Comparison of ENCODE assay signal across 9 mouse cellular contexts in the genomic region with DNA sequence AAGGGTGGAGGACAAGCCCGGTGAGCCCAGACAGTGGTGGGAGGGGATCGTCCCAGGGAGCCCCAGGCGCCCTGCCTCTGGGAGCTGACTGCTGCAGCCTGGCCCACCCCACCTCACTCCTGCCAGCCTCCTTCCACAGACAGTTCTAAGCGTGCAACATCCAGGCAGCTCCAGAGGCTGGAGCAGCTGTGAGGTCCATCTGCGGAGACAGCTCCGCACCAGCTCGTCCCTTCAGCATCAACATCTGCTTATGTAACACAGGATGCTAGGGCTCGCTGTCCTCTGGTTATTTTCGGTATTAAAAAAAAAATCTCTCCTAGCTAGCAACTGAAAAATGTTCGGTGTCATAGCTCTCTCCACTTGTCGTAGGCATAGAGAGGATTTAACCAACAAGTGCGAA. TPM values are rescaled to one million over a fixed set of nuclear protein-coding genes. Genes with fewer than 3 reads are reported as not detected.
DNase-seq lines count a peak whose midpoint lies in the region; ATAC-seq lines count a peak whose summit lies in the region.
"Had no signal": no experiment of that assay in that cellular context is flagged by ENCODE, and none has a peak within 500 bp of the region (broad histone marks: within the 10 kb centered on the region; RNA-seq: fewer than 3 reads in every experiment).

No protein-coding gene starts in this region.

- peaks cover 14% of the 10 kb centered on the region for H3K4me1 ChIP-seq in kidney, embryonic 16.5 days (ENCODE audit: insufficient read depth, low read length)
- peaks cover 4% of the 10 kb centered on the region; the same call in 1 of the 2 replicates for H3K4me1 ChIP-seq in intestine, embryonic 14.5 days (replicated peaks; ENCODE audit: control insufficient read depth, insufficient read depth, low read length)
- peaks cover 29% of the 10 kb centered on the region for H3K4me1 ChIP-seq in limb, embryonic 13.5 days

- H3K9me3 ChIP-seq in kidney, embryonic 16.5 days (ENCODE audit: low read length) = no peaks in the 10 kb centered on the region
- no peaks in the 10 kb centered on the region for H3K9me3 ChIP-seq in intestine, embryonic 14.5 days (ENCODE audit: control insufficient read depth, low read length)
- H3K9me3 ChIP-seq in limb, embryonic 13.5 days = no peaks in the 10 kb centered on the region
- H3K9me3 ChIP-seq: G1E had no signal

- H3K36me3 ChIP-seq in kidney, embryonic 16.5 days (ENCODE audit: insufficient read depth, low read length) = no peaks in the 10 kb centered on the region
- H3K36me3 ChIP-seq in intestine, embryonic 14.5 days (ENCODE audit: control insufficient read depth, insufficient read depth, low read length) = no peaks in the 10 kb centered on the region
- H3K36me3 ChIP-seq in limb, embryonic 13.5 days = no peaks in the 10 kb centered on the region
- H3K36me3 ChIP-seq: G1E had no signal

- DNase-seq in kidney, adult 18-20 months = no peak
- DNase-seq in cerebellum, postnatal 25 days = peak; percentile 38 to 48
- peak; percentile 56 for DNase-seq in gastrocnemius, postnatal 25 days
- no peak for DNase-seq in intestine, embryonic 14.5 days (ENCODE audit: low spot score)
- DNase-seq in retina, embryonic 14.5 days (ENCODE audit: low spot score) = peak; percentile 56
- DNase-seq in thymus, postnatal 25 days = no peak

- ATAC-seq in kidney, embryonic 16.5 days (ENCODE audit: low FRiP score, low TSS enrichment) = peak; percentile 84
- ATAC-seq in intestine, embryonic 14.5 days (replicated peaks; ENCODE audit: low FRiP score, low TSS enrichment, low read depth) = 0 out of 2 replicates have a peak, but pooled peaks have one; percentile 53
- 0 out of 2 replicates have a peak, but pooled peaks have one; percentile 16 for ATAC-seq in limb, embryonic 13.5 days (ENCODE audit: low FRiP score, low read depth)

- H3K27ac ChIP-seq in kidney, embryonic 16.5 days (ENCODE audit: low read length) = no peak overlapping the region
- H3K27ac ChIP-seq in intestine, embryonic 14.5 days (ENCODE audit: low read depth) = no peak overlapping the region
- H3K27ac ChIP-seq in limb, embryonic 13.5 days = no peak overlapping the region

- peak overlapping the region; percentile 68 for H3K4me2 ChIP-seq in kidney, embryonic 16.5 days (replicated peaks; ENCODE audit: low read depth, low read length)
- H3K4me2 ChIP-seq in intestine, embryonic 14.5 days (ENCODE audit: low read length) = peak overlapping the region; percentile 68
- peak overlapping the region; percentile 86 for H3K4me2 ChIP-seq in limb, embryonic 13.5 days (replicated peaks)

- H3K4me3 ChIP-seq in kidney, embryonic 16.5 days (ENCODE audit: low read length) = peak overlapping the region; percentile 48
- H3K4me3 ChIP-seq in intestine, embryonic 14.5 days (ENCODE audit: low read depth, low read length) = peak overlapping the region; percentile 32
- peak overlapping the region; percentile 48 for H3K4me3 ChIP-seq in limb, embryonic 13.5 days

- peak overlapping the region; percentile 46; the same call in 1 of the 2 replicates for H3K9ac ChIP-seq in kidney, embryonic 16.5 days (replicated peaks; ENCODE audit: low read length)
- H3K9ac ChIP-seq in intestine, embryonic 14.5 days (ENCODE audit: low read length) = peak overlapping the region; percentile 8; the same call in 1 of the 2 replicates
- peak overlapping the region; percentile 58 for H3K9ac ChIP-seq in limb, embryonic 13.5 days

- 19% methylated on average over 12 of the region's 12 CpGs for WGBS in kidney, embryonic 16.5 days
- WGBS in intestine, embryonic 14.5 days = 18% methylated on average over 12 of the region's 12 CpGs
- 18% methylated on average over 12 of the region's 12 CpGs for WGBS in limb, embryonic 13.5 days

- peaks cover 7% of the 10 kb centered on the region; the same call in 1 of the 2 replicates for H3K27me3 ChIP-seq in kidney, embryonic 16.5 days (ENCODE audit: insufficient read depth, low read length)
- 0 out of 2 replicates have a peak, but pooled peaks cover 6% of the 10 kb centered on the region for H3K27me3 ChIP-seq in intestine, embryonic 14.5 days (replicated peaks; ENCODE audit: control insufficient read depth, insufficient read depth, low read length)
- peaks cover 13% of the 10 kb centered on the region for H3K27me3 ChIP-seq in limb, embryonic 13.5 days

RNA-seq across cellular contexts. Expression of gene Col8a1, which starts 0.7 kb away (rescaled TPM):
- 2.1 and 2.2 TPM in 2 replicates for polyA plus RNA-seq in kidney, embryonic 16.5 days (2015; fragmentation: Nextera tagmentation; extraction: Ambion mirVana)
- 1 to 10 TPM; 6.3 to 9.1 TPM for total RNA-seq in gastrocnemius, postnatal 25 days (2021)
- 2.9 and 3.2 TPM in 2 replicates for polyA plus RNA-seq in intestine, embryonic 14.5 days (2014; fragmentation: Nextera tagmentation; extraction: Ambion mirVana)
- polyA plus RNA-seq in limb, embryonic 13.5 days (2015; fragmentation: Nextera tagmentation; extraction: Ambion mirVana) = 18.0 and 24.2 TPM in 2 replicates
- polyA plus RNA-seq: G1E had no signal

Comparison
In these comparisons a context has a peak if more than half of its experiments do, and no peak if none do; other contexts are left out.
1. ATAC-seq: peak in every context shown above with its lines; median percentile 84 in kidney, embryonic 16.5 days; 53 in intestine, embryonic 14.5 days; 16 in limb, embryonic 13.5 days.
2. H3K9ac ChIP-seq: peak in every context shown above with its lines; median percentile 58 in limb, embryonic 13.5 days; 46 in kidney, embryonic 16.5 days; 8 in intestine, embryonic 14.5 days.
3. DNase-seq: peak in cerebellum, postnatal 25 days (2 of 2), gastrocnemius, postnatal 25 days (single experiment) and retina, embryonic 14.5 days (single experiment); none in kidney, adult 18-20 months (single experiment), intestine, embryonic 14.5 days (single experiment) and thymus, postnatal 25 days (single experiment).
4. Peak in every context shown above with its lines, with median percentiles within 50 percentile points of each other: H3K4me2 ChIP-seq and H3K4me3 ChIP-seq.